Mouse (Mus musculus) small intestine, adult 2 months (tissue): Measurements from ENCODE around the gene Ndufa8.

Experiments
- CTCF ChIP-seq: fragments of 200-500 bp; IDR thresholded peaks from 2 replicates; pipeline ENCODE4 v1.5.1; 2012; ENCODE audit warnings: low read depth, mild to moderate bottlenecking, control low read depth, inconsistent platforms, low read length, moderate library complexity, mixed read lengths; ENCODE audit not compliant: insufficient replicate concordance, insufficient read length; ENCODE audit errors: extremely low read depth
- POLR2A ChIP-seq: fragments of 200-500 bp; IDR thresholded peaks from 2 replicates; pipeline ENCODE4 v1.6.1; 2012; ENCODE audit warnings: low read depth, mild to moderate bottlenecking, control low read depth, inconsistent platforms, low read length, moderate library complexity

- TF ChIP-seq CTCF (no peak), POLR2A (no peak)
Observed at GRCm38 (mm10) chr2:35993481-35993880, 55.7 kb downstream of the Ndufa8 start.
